Mouse (Mus musculus) myocyte (in vitro differentiated cells): ENCODE results near the gene Isyna1. TPM values are rescaled to one million over a fixed set of nuclear protein-coding genes. Genes with fewer than 3 reads are reported as not detected.

Experiments used
- H3K27me3 ChIP-seq: one replicate; pipeline ENCODE4 v1.6.1; 2011; ENCODE audit not compliant: control insufficient read depth, insufficient read depth, insufficient read length
- H3K36me3 ChIP-seq: one replicate; pipeline ENCODE4 v1.6.1; 2011; ENCODE audit not compliant: control insufficient read depth, insufficient read depth
- H3K4me2 ChIP-seq: one replicate; pipeline ENCODE4 v1.6.1; 2011; ENCODE audit warnings: low read depth, control low read depth
- H3K4me3 ChIP-seq: one replicate; pipeline ENCODE4 v1.5.1; 2011; ENCODE audit warnings: mild to moderate bottlenecking, control low read depth, moderate library complexity
- H3K79me2 ChIP-seq: one replicate; pipeline ENCODE4 v1.6.1; 2011; ENCODE audit not compliant: control insufficient read depth, insufficient read depth
- H3ac ChIP-seq: one replicate; pipeline ENCODE4 v1.6.1; 2011; ENCODE audit not compliant: control insufficient read depth, insufficient read length
- CEBPB ChIP-seq: IDR thresholded peaks from 2 replicates; pipeline ENCODE4 v1.6.1; 2011; ENCODE audit warnings: mild to moderate bottlenecking, moderate library complexity; ENCODE audit not compliant: poor library complexity, insufficient read depth, severe bottlenecking
- E2F4 ChIP-seq: IDR thresholded peaks from one replicate; pipeline ENCODE4 v1.6.1; 2011; ENCODE audit warnings: mild to moderate bottlenecking, control low read depth, moderate library complexity; ENCODE audit not compliant: insufficient read depth
- MAX ChIP-seq: IDR thresholded peaks from one replicate; pipeline ENCODE4 v1.6.1; 2011; ENCODE audit warnings: low read depth, mild to moderate bottlenecking, control low read depth
- MYOD1 ChIP-seq, 3 experiments: IDR thresholded peaks; one replicate each; pipeline ENCODE4 v1.6.1; 2011; ENCODE audit warnings: control low read depth in 2 of 3, low read depth in 2 of 3, mild to moderate bottlenecking in 2 of 3, moderate library complexity in 1 of 3; ENCODE audit not compliant: insufficient read length in 2 of 3, control insufficient read depth in 1 of 3
- MYOG ChIP-seq, 3 experiments: IDR thresholded peaks; one replicate each; pipeline ENCODE4 v1.6.1; 2011; ENCODE audit warnings: control low read depth in 2 of 3, low read depth in 2 of 3, mild to moderate bottlenecking in 2 of 3; ENCODE audit not compliant: insufficient read length in 2 of 3, control insufficient read depth in 1 of 3, insufficient read depth in 1 of 3
- POLR2A ChIP-seq: IDR thresholded peaks from one replicate; pipeline ENCODE4 v1.6.1; 2011; ENCODE audit warnings: low read depth, mild to moderate bottlenecking, control low read depth, moderate library complexity; ENCODE audit not compliant: insufficient read length
- POLR2AphosphoS2 ChIP-seq: IDR thresholded peaks from one replicate; pipeline ENCODE4 v1.6.1; 2011; ENCODE audit warnings: low read depth, control low read depth; ENCODE audit not compliant: insufficient read length
- REST ChIP-seq: IDR thresholded peaks from one replicate; pipeline ENCODE4 v1.6.1; 2011; ENCODE audit warnings: mild to moderate bottlenecking, control low read depth, moderate library complexity; ENCODE audit not compliant: insufficient read depth, insufficient read length
- SRF ChIP-seq: IDR thresholded peaks from one replicate; pipeline ENCODE4 v1.6.1; 2011; ENCODE audit warnings: low read depth; ENCODE audit not compliant: control insufficient read depth, insufficient read length
- TCF12 ChIP-seq: IDR thresholded peaks from one replicate; pipeline ENCODE4 v1.6.1; 2011; ENCODE audit warnings: mild to moderate bottlenecking, control low read depth; ENCODE audit not compliant: poor library complexity, insufficient read depth, severe bottlenecking
- TCF3 ChIP-seq: IDR thresholded peaks from one replicate; pipeline ENCODE4 v1.6.1; 2011; ENCODE audit warnings: low read depth, control low read depth; ENCODE audit not compliant: insufficient read length
- USF1 ChIP-seq: IDR thresholded peaks from one replicate; pipeline ENCODE4 v1.6.1; 2011; ENCODE audit warnings: low read depth, mild to moderate bottlenecking, control low read depth, moderate library complexity
- polyA plus RNA-seq: library from polyadenylated mRNA; unstranded; fragments of >200 nt; fragmentation: generic; extraction: Trizol; gene quantifications from one replicate; pipeline ENCODE4 v1.2.1, GENCODE M21; 2012; ENCODE audit warnings: missing spikeins

Gene Isyna1
- polyA plus RNA-seq, 1 experiment = 40.4 TPM

GRCm38 (mm10) chr8:70608749-70609367, 14.7 kb downstream of the Isyna1 start, which contains the start of gene Ssbp4:
TSS of gene Ssbp4 (minus strand) at chr8:70608872.
- Histone ChIP-seq H3K4me3 (peak within 1 kb of the TSS; percentile 37), H3K36me3 (no peaks in the 10 kb centered on the region), H3ac (peak within 1 kb of the TSS; percentile 61), H3K4me2 (peak within 1 kb of the TSS; percentile 96), H3K79me2 (peaks cover 6% of the 10 kb centered on the region), H3K27me3 (no peaks in the 10 kb centered on the region)
- no peak for TF ChIP-seq CEBPB
- no peak for TF ChIP-seq MYOG (IDR thresholded peaks at IDR 0.05; ENCODE audit: control insufficient read depth in 1 of 3, insufficient read depth in 1 of 3, insufficient read length in 2 of 3, low read depth in 2 of 3)
- TF ChIP-seq MYOD1 (IDR thresholded peaks at IDR 0.05; ENCODE audit: control insufficient read depth in 1 of 3, insufficient read length in 2 of 3, low read depth in 2 of 3) = no peak
- TF ChIP-seq TCF3 = no peak
- TF ChIP-seq TCF12 = no peak
- no peak for TF ChIP-seq E2F4
- no peak for TF ChIP-seq POLR2A
- no peak for TF ChIP-seq SRF
- TF ChIP-seq REST = no peak
- no peak for TF ChIP-seq POLR2AphosphoS2
- TF ChIP-seq USF1 = no peak

GRCm38 (mm10) chr8:70609368-70609848, 15.2 kb downstream of the Isyna1 start:
- no peaks in the 10 kb centered on the region for H3K36me3 ChIP-seq
- H3K4me2 ChIP-seq = peak overlapping the region; percentile 96
- H3ac ChIP-seq = no peak overlapping the region
- peaks cover 6% of the 10 kb centered on the region for H3K79me2 ChIP-seq
- no peaks in the 10 kb centered on the region for H3K27me3 ChIP-seq
- peak; percentile 60 for TF ChIP-seq POLR2AphosphoS2
- TF ChIP-seq POLR2A = peak; percentile 56
- TF ChIP-seq E2F4 = peak; percentile 4
- TF ChIP-seq MAX = no peak
- no peak for TF ChIP-seq REST
- peak in 2 of 3 experiments; percentile 1 to 43 for TF ChIP-seq MYOG (IDR thresholded peaks at IDR 0.05; ENCODE audit: control insufficient read depth in 1 of 3, insufficient read depth in 1 of 3, insufficient read length in 2 of 3, low read depth in 2 of 3)
- TF ChIP-seq MYOD1 (IDR thresholded peaks at IDR 0.05; ENCODE audit: control insufficient read depth in 1 of 3, insufficient read length in 2 of 3, low read depth in 2 of 3) = peak in 1 of 3 experiments; percentile 2
- TF ChIP-seq TCF3 = no peak
- peak overlapping the region; percentile 37 for H3K4me3 ChIP-seq

GRCm38 (mm10) chr8:70609849-70610795, 15.9 kb downstream of the Isyna1 start:
- H3K4me3 ChIP-seq = peak overlapping the region; percentile 37
- H3K79me2 ChIP-seq = peaks cover 6% of the 10 kb centered on the region
- no peaks in the 10 kb centered on the region for H3K27me3 ChIP-seq
- TF ChIP-seq POLR2A (no peak), MAX (no peak), SRF (peak; percentile 85), TCF12 (no peak), POLR2AphosphoS2 (no peak), MYOG (IDR thresholded peaks at IDR 0.05; ENCODE audit: control insufficient read depth in 1 of 3, insufficient read depth in 1 of 3, insufficient read length in 2 of 3, low read depth in 2 of 3) (peak in 2 of 3 experiments; percentile 8 to 56), E2F4 (no peak), MYOD1 (IDR thresholded peaks at IDR 0.05; ENCODE audit: control insufficient read depth in 1 of 3, insufficient read length in 2 of 3, low read depth in 2 of 3) (no peak), TCF3 (no peak), CEBPB (no peak), USF1 (peak; percentile 50)
- no peaks in the 10 kb centered on the region for H3K36me3 ChIP-seq
- peak overlapping the region; percentile 98 for H3K4me2 ChIP-seq
- H3ac ChIP-seq = no peak overlapping the region

- no peak for TF ChIP-seq TCF12
- TF ChIP-seq POLR2A = no peak
- TF ChIP-seq MYOD1 (IDR thresholded peaks at IDR 0.05; ENCODE audit: control insufficient read depth in 1 of 3, insufficient read length in 2 of 3, low read depth in 2 of 3) = peak in 1 of 3 experiments; percentile 18
- TF ChIP-seq REST = no peak
- TF ChIP-seq MYOG (IDR thresholded peaks at IDR 0.05; ENCODE audit: control insufficient read depth in 1 of 3, insufficient read depth in 1 of 3, insufficient read length in 2 of 3, low read depth in 2 of 3) = no peak
- Histone ChIP-seq H3K4me2 (peak overlapping the region; percentile 98), H3ac (peak overlapping the region; percentile 40), H3K4me3 (peak overlapping the region; percentile 37), H3K79me2 (peaks cover 6% of the 10 kb centered on the region), H3K36me3 (no peaks in the 10 kb centered on the region), H3K27me3 (no peaks in the 10 kb centered on the region)
Measured at GRCm38 (mm10) chr8:70610796-70611771, 16.9 kb downstream of the Isyna1 start.
